Comparison of ENCODE assay signal across 8 mouse cellular contexts in genomic region chr15:83451621-83452210, GRCm38 (mm10). TPM values are rescaled to one million over a fixed set of nuclear protein-coding genes. Genes with fewer than 3 reads are reported as not detected.
DNase-seq lines count a peak whose midpoint lies in the region; ATAC-seq and TF ChIP-seq lines count a peak whose summit lies in the region.

No protein-coding gene starts in this region.

- DNase-seq in midbrain, embryonic 14.5 days = peak; percentile 29
- DNase-seq in midbrain, embryonic 11.5 days (ENCODE audit: low spot score, missing footprints) = no peak
- DNase-seq in brain, embryonic 14.5 days (ENCODE audit: low read depth) = peak; percentile 72
- DNase-seq in liver, embryonic 13.5 days = no peak
- DNase-seq in thymus, adult 18-20 months = no peak
- no peak for DNase-seq in cerebellum, adult 11 months

- TF ChIP-seq POLR2A in brain, embryonic 14.5 days (IDR thresholded peaks at IDR 0.05; ENCODE audit: borderline replicate concordance, extremely low read depth, insufficient read depth, insufficient read length, poor library complexity, severe bottlenecking) = no peak

- no peaks in the 10 kb centered on the region for H3K4me1 ChIP-seq in midbrain, embryonic 14.5 days (ENCODE audit: control insufficient read depth, insufficient read depth, low read length)
- no peaks in the 10 kb centered on the region for H3K4me1 ChIP-seq in midbrain, embryonic 11.5 days (ENCODE audit: control insufficient read depth, insufficient read depth, low read length)
- peaks cover 96% of the 10 kb centered on the region for H3K4me1 ChIP-seq in liver, embryonic 13.5 days (replicated peaks)
- H3K4me1 ChIP-seq in stomach, embryonic 15.5 days = peaks cover 43% of the 10 kb centered on the region

- WGBS in midbrain, embryonic 14.5 days = 74% methylated on average over 7 of the region's 7 CpGs
- WGBS in midbrain, embryonic 11.5 days = 86% methylated on average over 7 of the region's 7 CpGs
- 52% methylated on average over 7 of the region's 7 CpGs for WGBS in liver, embryonic 13.5 days (ENCODE audit: insufficient replicate concordance)
- WGBS in stomach, embryonic 15.5 days = 55% methylated on average over 7 of the region's 7 CpGs

- no peaks in the 10 kb centered on the region for H3K27me3 ChIP-seq in midbrain, embryonic 14.5 days (ENCODE audit: control insufficient read depth, insufficient read depth, low read length)
- no peaks in the 10 kb centered on the region for H3K27me3 ChIP-seq in midbrain, embryonic 11.5 days (ENCODE audit: control insufficient read depth, insufficient read depth, low read length)
- H3K27me3 ChIP-seq in liver, embryonic 13.5 days = no peaks in the 10 kb centered on the region
- no peaks in the 10 kb centered on the region for H3K27me3 ChIP-seq in stomach, embryonic 15.5 days (replicated peaks)

- H3K9ac ChIP-seq in midbrain, embryonic 14.5 days (replicated peaks; ENCODE audit: low read length) = no peak overlapping the region
- no peak overlapping the region for H3K9ac ChIP-seq in midbrain, embryonic 11.5 days (ENCODE audit: low read length)
- H3K9ac ChIP-seq in liver, embryonic 13.5 days = 0 out of 2 replicates have a peak overlapping the region, but pooled peaks have one; percentile 6
- no peak overlapping the region for H3K9ac ChIP-seq in stomach, embryonic 15.5 days

- no peak overlapping the region for H3K27ac ChIP-seq in midbrain, embryonic 14.5 days (replicated peaks; ENCODE audit: low read depth, low read length)
- no peak overlapping the region for H3K27ac ChIP-seq in midbrain, embryonic 11.5 days (ENCODE audit: low read depth, low read length)
- peak overlapping the region; percentile 67 for H3K27ac ChIP-seq in liver, embryonic 13.5 days
- peak overlapping the region; percentile 59; the same call in 1 of the 2 replicates for H3K27ac ChIP-seq in stomach, embryonic 15.5 days

- H3K36me3 ChIP-seq in midbrain, embryonic 14.5 days (ENCODE audit: control insufficient read depth, insufficient read depth, low read length) = no peaks in the 10 kb centered on the region
- no peaks in the 10 kb centered on the region for H3K36me3 ChIP-seq in midbrain, embryonic 11.5 days (ENCODE audit: control insufficient read depth, insufficient read depth, low read length)
- 0 out of 2 replicates have a peak, but pooled peaks cover 4% of the 10 kb centered on the region for H3K36me3 ChIP-seq in liver, embryonic 13.5 days
- no peaks in the 10 kb centered on the region for H3K36me3 ChIP-seq in stomach, embryonic 15.5 days

- ATAC-seq in midbrain, embryonic 14.5 days (ENCODE audit: low FRiP score, low TSS enrichment) = no peak
- ATAC-seq in midbrain, embryonic 11.5 days (ENCODE audit: low FRiP score) = no peak
- ATAC-seq in hematopoietic stem cell, adult 5-6 weeks (replicated peaks in 1 of 2; ENCODE audit: insufficient read depth in 1 of 2, low FRiP score in 2 of 2, low TSS enrichment in 1 of 2, low read depth in 1 of 2, poor library complexity in 2 of 2, severe bottlenecking in 2 of 2) = peak; percentile 71 to 72
- ATAC-seq in liver, embryonic 13.5 days (ENCODE audit: low read depth) = peak; percentile 21; the same call in 1 of the 2 replicates
- ATAC-seq in stomach, embryonic 15.5 days (ENCODE audit: insufficient read depth, low FRiP score, low read depth) = peak; percentile 49; the same call in 1 of the 2 replicates

- H3K9me3 ChIP-seq in midbrain, embryonic 14.5 days (ENCODE audit: control insufficient read depth, low read length) = no peaks in the 10 kb centered on the region
- H3K9me3 ChIP-seq in midbrain, embryonic 11.5 days (ENCODE audit: control insufficient read depth, low read length) = no peaks in the 10 kb centered on the region
- H3K9me3 ChIP-seq in liver, embryonic 13.5 days (replicated peaks) = no peaks in the 10 kb centered on the region
- H3K9me3 ChIP-seq in stomach, embryonic 15.5 days = no peaks in the 10 kb centered on the region

- no peak for TF ChIP-seq CTCF in brain, embryonic 14.5 days (IDR thresholded peaks at IDR 0.05; ENCODE audit: borderline replicate concordance, extremely low read depth, insufficient read depth, insufficient read length)

- no peak overlapping the region for H3K4me2 ChIP-seq in midbrain, embryonic 14.5 days (ENCODE audit: low read length)
- no peak overlapping the region for H3K4me2 ChIP-seq in midbrain, embryonic 11.5 days
- 0 out of 2 replicates have a peak overlapping the region, but pooled peaks have one; percentile 2 for H3K4me2 ChIP-seq in liver, embryonic 13.5 days
- H3K4me2 ChIP-seq in stomach, embryonic 15.5 days = no peak overlapping the region

- no peak overlapping the region for H3K4me3 ChIP-seq in midbrain, embryonic 14.5 days (replicated peaks; ENCODE audit: low read depth, low read length)
- H3K4me3 ChIP-seq in midbrain, embryonic 11.5 days (ENCODE audit: low read depth, low read length) = no peak overlapping the region
- H3K4me3 ChIP-seq in liver, embryonic 13.5 days (replicated peaks) = no peak overlapping the region
- no peak overlapping the region for H3K4me3 ChIP-seq in stomach, embryonic 15.5 days (replicated peaks)

RNA-seq across cellular contexts. Expression of gene Pacsin2, which starts 12.7 kb away (rescaled TPM):
- polyA plus RNA-seq in midbrain, embryonic 14.5 days (2014; fragmentation: Nextera tagmentation; extraction: Ambion mirVana) = 14.5 and 17.7 TPM in 2 replicates
- 36.3 and 36.5 TPM in 2 replicates for polyA plus RNA-seq in midbrain, embryonic 11.5 days (2014; fragmentation: Nextera tagmentation; extraction: Ambion mirVana)
- polyA plus RNA-seq in brain, embryonic 14.5 days (2012; rRNA removed) = 23.7 and 31.4 TPM in 2 replicates
- total RNA-seq in hematopoietic stem cell, adult 5-6 weeks (2017) = 62.1 and 83.5 TPM in 2 replicates
- 45.0 and 58.2 TPM in 2 replicates for polyA plus RNA-seq in liver, embryonic 13.5 days (2015; fragmentation: Nextera tagmentation; extraction: Ambion mirVana)
- polyA plus RNA-seq in stomach, embryonic 15.5 days (2015; fragmentation: Nextera tagmentation; extraction: Ambion mirVana) = 64.0 and 69.1 TPM in 2 replicates

RNA-seq across cellular contexts. Expression of gene Ttll1, which starts 59.0 kb away (rescaled TPM):
- 63.5 and 80.1 TPM in 2 replicates for polyA plus RNA-seq in midbrain, embryonic 14.5 days (2014; fragmentation: Nextera tagmentation; extraction: Ambion mirVana)
- 32.2 and 34.6 TPM in 2 replicates for polyA plus RNA-seq in midbrain, embryonic 11.5 days (2014; fragmentation: Nextera tagmentation; extraction: Ambion mirVana)
- polyA plus RNA-seq in brain, embryonic 14.5 days (2012; rRNA removed) = 58.1 and 89.6 TPM in 2 replicates
- total RNA-seq in hematopoietic stem cell, adult 5-6 weeks (2017) = 6.4 and 8.2 TPM in 2 replicates
- 7.2 and 7.4 TPM in 2 replicates for polyA plus RNA-seq in liver, embryonic 13.5 days (2015; fragmentation: Nextera tagmentation; extraction: Ambion mirVana)
- 19.8 and 20.1 TPM in 2 replicates for polyA plus RNA-seq in stomach, embryonic 15.5 days (2015; fragmentation: Nextera tagmentation; extraction: Ambion mirVana)

Comparison
In these comparisons a context has a peak if more than half of its experiments do, and no peak if none do; other contexts are left out.
1. DNase-seq: peak in midbrain, embryonic 14.5 days (single experiment) and brain, embryonic 14.5 days (single experiment); none in midbrain, embryonic 11.5 days (single experiment), liver, embryonic 13.5 days (single experiment), thymus, adult 18-20 months (0 of 2) and cerebellum, adult 11 months (single experiment).
2. ATAC-seq: peak in hematopoietic stem cell, adult 5-6 weeks (2 of 2), liver, embryonic 13.5 days (single experiment) and stomach, embryonic 15.5 days (single experiment); none in midbrain, embryonic 14.5 days (single experiment) and midbrain, embryonic 11.5 days (single experiment).
3. H3K27ac ChIP-seq: peak in liver, embryonic 13.5 days (single experiment) and stomach, embryonic 15.5 days (single experiment); none in midbrain, embryonic 14.5 days (single experiment) and midbrain, embryonic 11.5 days (single experiment).